22 mouse cellular contexts compared by ENCODE assay signal in the genomic region with DNA sequence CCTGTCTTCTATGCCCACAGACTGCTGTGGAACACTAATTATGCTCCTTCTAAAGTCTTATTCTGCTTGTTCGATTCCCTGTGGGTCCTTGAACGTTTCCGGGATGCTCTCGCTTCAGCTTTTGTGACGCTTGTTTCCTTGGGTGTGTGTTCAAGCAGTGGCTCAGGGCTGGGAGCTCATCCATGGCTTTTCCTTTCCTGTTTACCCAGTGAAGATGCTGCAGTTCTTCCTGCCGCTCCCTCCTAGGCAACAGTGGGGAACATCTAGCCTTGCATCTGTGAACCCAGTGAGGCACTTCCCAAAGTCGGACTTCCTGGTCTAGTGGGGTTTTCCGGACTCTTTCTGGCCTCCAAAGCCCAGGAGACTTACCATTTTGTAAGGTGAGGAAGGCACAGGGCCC. TPM values are rescaled to one million over a fixed set of nuclear protein-coding genes. Genes with fewer than 3 reads are reported as not detected.
A peak's percentile ranks its signal among the peaks of the same experiment; 100 is the strongest.
DNase-seq lines count a peak whose midpoint lies in the region; ATAC-seq lines count a peak whose summit lies in the region.
"Had no signal": no experiment of that assay in that cellular context is flagged by ENCODE, and none has a peak within 500 bp of the region (broad histone marks: within the 10 kb centered on the region; RNA-seq: fewer than 3 reads in every experiment).

No protein-coding gene starts in this region.

- no peaks in the 10 kb centered on the region for H3K9me3 ChIP-seq in hindbrain, embryonic 14.5 days (ENCODE audit: control insufficient read depth, low read length)
- H3K9me3 ChIP-seq: embryonic facial prominence, embryonic 10.5 days; embryonic facial prominence, embryonic 12.5 days; forebrain, embryonic 13.5 days; forebrain, embryonic 15.5 days; G1E had no signal

- H3K4me2 ChIP-seq in hindbrain, embryonic 14.5 days (replicated peaks), result no peak overlapping the region
- H3K4me2 ChIP-seq: embryonic facial prominence, embryonic 12.5 days; forebrain, embryonic 13.5 days; forebrain, embryonic 15.5 days had no signal

- no peaks in the 10 kb centered on the region for H3K27me3 ChIP-seq in hindbrain, embryonic 14.5 days (ENCODE audit: control insufficient read depth, insufficient read depth, low read length)
- H3K27me3 ChIP-seq: embryonic facial prominence, embryonic 12.5 days; forebrain, embryonic 13.5 days; forebrain, embryonic 15.5 days had no signal

- 78% methylated on average over 8 of the region's 8 CpGs for WGBS in hindbrain, embryonic 14.5 days

- no peak overlapping the region for H3K4me3 ChIP-seq in hindbrain, embryonic 14.5 days (replicated peaks; ENCODE audit: low read length)
- H3K4me3 ChIP-seq: embryonic facial prominence, embryonic 10.5 days; embryonic facial prominence, embryonic 12.5 days; forebrain, embryonic 13.5 days; forebrain, embryonic 15.5 days had no signal

- no peaks in the 10 kb centered on the region for H3K4me1 ChIP-seq in hindbrain, embryonic 14.5 days (replicated peaks; ENCODE audit: control insufficient read depth, insufficient read depth, low read length)
- H3K4me1 ChIP-seq: embryonic facial prominence, embryonic 12.5 days; forebrain, embryonic 13.5 days; forebrain, embryonic 15.5 days had no signal

- no peak overlapping the region for H3K27ac ChIP-seq in hindbrain, embryonic 14.5 days
- H3K27ac ChIP-seq: embryonic facial prominence, embryonic 10.5 days; embryonic facial prominence, embryonic 12.5 days; forebrain, embryonic 13.5 days; forebrain, embryonic 15.5 days had no signal

- no peak overlapping the region for H3K9ac ChIP-seq in hindbrain, embryonic 14.5 days
- H3K9ac ChIP-seq: embryonic facial prominence, embryonic 12.5 days; forebrain, embryonic 13.5 days; forebrain, embryonic 15.5 days had no signal

- no peak for ATAC-seq in hindbrain, embryonic 14.5 days (ENCODE audit: low FRiP score)
- ATAC-seq: activated CD4-positive, CD25-positive, alpha-beta regulatory T cell, adult 4 months; CD4-positive, CD25-positive, alpha-beta regulatory T cell, adult 4 months; forebrain, embryonic 13.5 days; forebrain, embryonic 15.5 days; Patski had no signal

- no peaks in the 10 kb centered on the region for H3K36me3 ChIP-seq in hindbrain, embryonic 14.5 days (replicated peaks; ENCODE audit: control insufficient read depth, insufficient read depth)
- H3K36me3 ChIP-seq: embryonic facial prominence, embryonic 10.5 days; embryonic facial prominence, embryonic 12.5 days; forebrain, embryonic 15.5 days; G1E had no signal

- peak; percentile 24 to 56 for DNase-seq in lung, adult 18-20 months
- no peak for DNase-seq in lung, postnatal 14 days
- DNase-seq in lung, postnatal 10 days, result peak; percentile 36
- peak; percentile 66 for DNase-seq in lung, postnatal 36 days
- no peak for DNase-seq in hindbrain, embryonic 14.5 days (ENCODE audit: low spot score)
- DNase-seq: adrenal gland, adult 8-10 months; adrenal gland, postnatal 14 days; adrenal gland, postnatal 36 days; B cell, adult 2 months; cerebellum, adult 11-12 months; cerebellum, adult 2 months; cerebellum, adult 9-10 months; cerebellum, postnatal 10 days; cerebellum, postnatal 25 days had no signal

RNA-seq across cellular contexts. Expression of gene Rasgef1a, which starts 20.6 kb away (rescaled TPM):
- polyA plus RNA-seq in hindbrain, embryonic 14.5 days (2014; fragmentation: Nextera tagmentation; extraction: Ambion mirVana), result 1.5 and 2.3 TPM in 2 replicates
- polyA plus RNA-seq: G1E had no signal

RNA-seq across cellular contexts. Expression of gene Fxyd4, which starts 53.2 kb away (rescaled TPM):
- 1.3 and 2.6 TPM in 2 replicates for polyA plus RNA-seq in hindbrain, embryonic 14.5 days (2014; fragmentation: Nextera tagmentation; extraction: Ambion mirVana)
- polyA plus RNA-seq: cerebellum, adult 2 months; G1E had no signal

Comparison
In these comparisons a context has a peak if more than half of its experiments do, and no peak if none do; other contexts are left out.
1. DNase-seq: peak in lung, adult 18-20 months (2 of 2), lung, postnatal 10 days (single experiment) and lung, postnatal 36 days (single experiment); none in lung, postnatal 14 days (single experiment) and hindbrain, embryonic 14.5 days (single experiment).